Mouse (Mus musculus): Measurements from ENCODE around the gene Iqsec1. TPM values are rescaled to one million over a fixed set of nuclear protein-coding genes. Genes with fewer than 3 reads are reported as not detected.

The Iqsec1 gene
- polyA plus RNA-seq, 1 experiment = 41.7 TPM

DNA sequence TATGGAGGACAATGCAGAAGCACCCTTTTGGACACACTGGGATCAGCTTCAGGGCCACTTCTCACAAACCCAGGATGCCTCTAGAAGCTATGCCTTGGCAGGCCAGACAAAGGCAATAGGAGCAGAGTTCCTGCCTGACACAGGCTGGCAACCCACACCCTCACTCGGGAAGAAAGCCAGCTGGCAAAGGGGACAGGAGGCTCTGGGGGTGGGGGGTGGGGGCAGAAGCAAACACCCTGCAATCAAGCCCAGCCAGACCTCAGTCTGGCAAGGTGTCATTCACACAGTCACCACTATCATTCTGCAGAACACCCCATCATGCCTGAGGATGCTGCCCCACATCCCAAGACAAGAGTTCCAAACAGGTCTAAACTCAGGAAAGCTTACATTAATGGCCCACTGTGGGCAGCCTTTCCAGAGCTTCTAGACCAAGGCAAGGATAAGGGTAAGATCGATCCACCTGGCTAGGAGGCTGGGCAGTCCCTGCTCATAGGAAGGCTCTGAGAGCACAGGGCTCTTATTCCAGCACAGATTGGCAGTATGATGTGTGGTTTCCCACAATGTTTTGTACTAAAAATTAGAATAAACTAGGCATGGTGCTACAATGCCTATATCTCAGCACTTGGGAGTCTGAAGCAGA lies 283.7 kb downstream of the Iqsec1 start:
- Histone ChIP-seq H3K27me3 (ENCODE audit: control insufficient read depth, insufficient read depth, low read length, poor library complexity, severe bottlenecking) (no peaks in the 10 kb centered on the region), H3K4me1 (ENCODE audit: control insufficient read depth, insufficient read depth, low read length) (no peaks in the 10 kb centered on the region), H3K4me3 (ENCODE audit: low read depth, low read length) (no peak overlapping the region), H3K27ac (ENCODE audit: insufficient read depth, low read length) (no peak overlapping the region), H3K9ac (ENCODE audit: low read depth, poor library complexity, severe bottlenecking) (no peak overlapping the region), H3K9me3 (replicated peaks; ENCODE audit: control insufficient read depth, insufficient read depth, low read length, poor library complexity, severe bottlenecking) (no peaks in the 10 kb centered on the region), H3K36me3 (ENCODE audit: control insufficient read depth, insufficient read depth, low read length, poor library complexity, severe bottlenecking) (no peaks in the 10 kb centered on the region)
- no peak for TF ChIP-seq EP300 (IDR thresholded peaks at IDR 0.05; ENCODE audit: insufficient read depth, low read depth, low read length)
- TF ChIP-seq POLR2A (IDR thresholded peaks at IDR 0.05; ENCODE audit: insufficient read depth, low read length) = no peak
- no peak for TF ChIP-seq CTCF (IDR thresholded peaks at IDR 0.05; ENCODE audit: low read depth, low read length)

DNA sequence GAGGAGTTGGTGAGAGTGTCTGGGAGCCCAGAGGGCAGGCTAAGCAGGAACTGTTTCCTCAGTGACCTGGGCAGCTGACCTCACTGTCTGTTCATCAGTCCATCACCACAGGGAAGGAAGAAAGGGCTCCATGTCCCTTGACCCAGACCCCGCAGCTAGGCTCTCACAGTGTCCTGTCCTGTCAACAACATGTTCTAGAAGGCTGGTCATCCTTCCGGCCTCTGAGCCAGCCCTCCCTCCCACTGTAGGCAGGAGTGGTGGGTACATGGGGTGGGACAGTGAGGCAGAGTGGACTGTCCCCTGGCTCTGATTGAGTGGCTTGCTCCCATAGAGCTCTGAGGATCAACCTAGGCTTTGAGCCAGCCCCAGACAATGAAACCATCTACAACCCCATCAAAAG lies 284.7 kb downstream of the Iqsec1 start:
- Histone ChIP-seq H3K27me3 (ENCODE audit: control insufficient read depth, insufficient read depth, low read length, poor library complexity, severe bottlenecking) (no peaks in the 10 kb centered on the region), H3K9me3 (replicated peaks; ENCODE audit: control insufficient read depth, insufficient read depth, low read length, poor library complexity, severe bottlenecking) (no peaks in the 10 kb centered on the region), H3K4me1 (ENCODE audit: control insufficient read depth, insufficient read depth, low read length) (no peaks in the 10 kb centered on the region), H3K4me3 (ENCODE audit: low read depth, low read length) (no peak overlapping the region), H3K36me3 (ENCODE audit: control insufficient read depth, insufficient read depth, low read length, poor library complexity, severe bottlenecking) (no peaks in the 10 kb centered on the region), H3K27ac (ENCODE audit: insufficient read depth, low read length) (no peak overlapping the region), H3K9ac (ENCODE audit: low read depth, poor library complexity, severe bottlenecking) (no peak overlapping the region)
- no peak for TF ChIP-seq EP300 (IDR thresholded peaks at IDR 0.05; ENCODE audit: insufficient read depth, low read depth, low read length)
- no peak for TF ChIP-seq POLR2A (IDR thresholded peaks at IDR 0.05; ENCODE audit: insufficient read depth, low read length)
- TF ChIP-seq CTCF (IDR thresholded peaks at IDR 0.05; ENCODE audit: low read depth, low read length) = no peak

DNA sequence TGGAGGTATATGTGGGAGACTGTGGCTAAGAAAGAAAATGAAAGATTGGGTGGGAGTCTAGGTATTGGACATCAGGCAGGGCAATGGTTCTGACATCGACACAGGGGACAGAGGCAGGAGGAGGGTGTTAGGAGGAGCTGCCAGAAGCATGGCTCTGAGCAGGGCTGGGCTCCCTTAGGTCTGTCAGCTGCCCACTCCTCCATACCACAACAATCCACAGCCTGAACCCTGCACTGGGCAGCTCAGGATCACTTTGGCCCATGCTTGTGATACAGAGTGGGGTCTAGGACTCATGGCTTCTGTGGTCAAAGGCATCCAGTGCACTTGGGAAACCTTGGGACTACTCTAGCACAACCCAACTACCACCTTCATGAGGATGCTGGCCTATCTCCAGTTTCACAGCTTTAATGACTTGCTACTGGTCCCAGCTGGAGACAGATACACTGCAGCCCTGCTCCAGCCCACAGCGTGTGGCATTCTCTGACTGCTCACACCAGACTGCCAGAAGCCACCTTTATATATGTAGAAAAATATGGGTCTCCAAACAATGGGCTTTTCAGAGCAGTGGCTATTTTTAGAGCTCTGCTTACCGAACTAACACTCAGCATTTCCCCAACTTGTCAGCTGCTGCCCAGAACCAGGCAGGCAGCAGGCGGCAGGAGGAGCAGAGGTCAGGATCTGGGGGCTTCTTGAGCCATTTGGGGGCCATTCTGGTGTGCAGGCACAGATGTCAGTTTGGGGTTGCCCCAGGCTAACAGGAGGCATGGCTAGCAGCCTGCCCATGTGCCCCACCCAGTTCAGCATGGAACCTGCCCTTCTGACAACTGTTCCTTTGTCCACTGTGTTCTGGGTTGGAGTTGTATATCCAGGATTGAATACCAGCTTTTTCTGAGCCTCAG lies 285.4 kb downstream of the Iqsec1 start:
- H3K27me3 ChIP-seq (ENCODE audit: control insufficient read depth, insufficient read depth, low read length, poor library complexity, severe bottlenecking) = no peaks in the 10 kb centered on the region
- no peak overlapping the region for H3K9ac ChIP-seq (ENCODE audit: low read depth, poor library complexity, severe bottlenecking)
- H3K36me3 ChIP-seq (ENCODE audit: control insufficient read depth, insufficient read depth, low read length, poor library complexity, severe bottlenecking) = no peaks in the 10 kb centered on the region
- no peaks in the 10 kb centered on the region for H3K4me1 ChIP-seq (ENCODE audit: control insufficient read depth, insufficient read depth, low read length)
- no peak overlapping the region for H3K4me3 ChIP-seq (ENCODE audit: low read depth, low read length)
- TF ChIP-seq POLR2A (IDR thresholded peaks at IDR 0.05; ENCODE audit: insufficient read depth, low read length) = no peak
- TF ChIP-seq CTCF (IDR thresholded peaks at IDR 0.05; ENCODE audit: low read depth, low read length) = no peak
- TF ChIP-seq EP300 (IDR thresholded peaks at IDR 0.05; ENCODE audit: insufficient read depth, low read depth, low read length) = no peak
- H3K9me3 ChIP-seq (replicated peaks; ENCODE audit: control insufficient read depth, insufficient read depth, low read length, poor library complexity, severe bottlenecking) = no peaks in the 10 kb centered on the region
- no peak overlapping the region for H3K27ac ChIP-seq (ENCODE audit: insufficient read depth, low read length)

DNA sequence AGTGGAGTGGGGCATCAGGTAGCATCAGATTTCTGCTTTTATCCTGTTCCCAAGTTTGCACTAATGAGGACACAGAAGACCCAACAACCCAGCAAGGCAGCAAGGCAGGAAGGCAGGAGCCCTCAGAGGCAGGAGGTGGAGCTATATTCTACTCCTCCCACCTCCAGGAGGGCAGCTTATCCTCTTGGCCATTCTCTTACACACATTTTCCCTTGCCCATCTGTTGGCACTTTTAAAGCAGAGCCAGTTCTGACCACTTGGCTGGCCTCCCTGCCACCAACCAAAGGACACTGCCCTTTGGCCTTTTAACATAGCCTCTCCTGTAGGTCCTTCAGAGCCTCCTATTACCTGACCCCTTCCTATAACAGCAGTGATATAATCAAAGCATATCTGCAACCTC lies 286.3 kb downstream of the Iqsec1 start:
- H3K9ac ChIP-seq (ENCODE audit: low read depth, poor library complexity, severe bottlenecking) = no peak overlapping the region
- no peak overlapping the region for H3K4me3 ChIP-seq (ENCODE audit: low read depth, low read length)
- H3K36me3 ChIP-seq (ENCODE audit: control insufficient read depth, insufficient read depth, low read length, poor library complexity, severe bottlenecking) = no peaks in the 10 kb centered on the region
- H3K27me3 ChIP-seq (ENCODE audit: control insufficient read depth, insufficient read depth, low read length, poor library complexity, severe bottlenecking) = no peaks in the 10 kb centered on the region
- H3K4me1 ChIP-seq (ENCODE audit: control insufficient read depth, insufficient read depth, low read length) = no peaks in the 10 kb centered on the region
- TF ChIP-seq POLR2A (IDR thresholded peaks at IDR 0.05; ENCODE audit: insufficient read depth, low read length) = no peak
- H3K27ac ChIP-seq (ENCODE audit: insufficient read depth, low read length) = no peak overlapping the region
- H3K9me3 ChIP-seq (replicated peaks; ENCODE audit: control insufficient read depth, insufficient read depth, low read length, poor library complexity, severe bottlenecking) = no peaks in the 10 kb centered on the region

DNA sequence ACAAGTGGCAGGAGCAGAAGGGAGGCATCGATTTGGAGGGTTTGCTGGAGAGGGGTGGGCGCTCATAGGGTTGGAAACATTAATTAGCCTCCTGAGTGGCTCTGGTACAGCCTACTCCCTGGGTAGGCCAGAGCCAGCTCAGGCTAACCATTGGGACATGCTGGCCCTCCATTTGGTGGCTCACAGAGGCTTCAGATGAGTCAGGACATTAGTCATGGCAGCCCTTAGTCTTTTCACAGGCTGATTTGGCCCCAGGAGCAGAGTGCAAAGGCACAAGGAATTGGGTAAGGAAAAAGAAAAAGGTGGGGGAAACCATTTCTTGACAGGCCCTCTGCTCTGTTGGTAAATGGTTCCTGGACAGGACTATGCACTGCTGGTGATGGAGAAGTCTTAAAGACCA lies 287.1 kb downstream of the Iqsec1 start:
- Histone ChIP-seq H3K4me1 (ENCODE audit: control insufficient read depth, insufficient read depth, low read length) (no peaks in the 10 kb centered on the region), H3K4me3 (ENCODE audit: low read depth, low read length) (no peak overlapping the region), H3K36me3 (ENCODE audit: control insufficient read depth, insufficient read depth, low read length, poor library complexity, severe bottlenecking) (no peaks in the 10 kb centered on the region), H3K27me3 (ENCODE audit: control insufficient read depth, insufficient read depth, low read length, poor library complexity, severe bottlenecking) (no peaks in the 10 kb centered on the region), H3K9me3 (replicated peaks; ENCODE audit: control insufficient read depth, insufficient read depth, low read length, poor library complexity, severe bottlenecking) (no peaks in the 10 kb centered on the region), H3K9ac (ENCODE audit: low read depth, poor library complexity, severe bottlenecking) (no peak overlapping the region), H3K27ac (ENCODE audit: insufficient read depth, low read length) (no peak overlapping the region)
- no peak for TF ChIP-seq CTCF (IDR thresholded peaks at IDR 0.05; ENCODE audit: low read depth, low read length)
- TF ChIP-seq POLR2A (IDR thresholded peaks at IDR 0.05; ENCODE audit: insufficient read depth, low read length) = no peak
- TF ChIP-seq EP300 (IDR thresholded peaks at IDR 0.05; ENCODE audit: insufficient read depth, low read depth, low read length) = no peak

DNA sequence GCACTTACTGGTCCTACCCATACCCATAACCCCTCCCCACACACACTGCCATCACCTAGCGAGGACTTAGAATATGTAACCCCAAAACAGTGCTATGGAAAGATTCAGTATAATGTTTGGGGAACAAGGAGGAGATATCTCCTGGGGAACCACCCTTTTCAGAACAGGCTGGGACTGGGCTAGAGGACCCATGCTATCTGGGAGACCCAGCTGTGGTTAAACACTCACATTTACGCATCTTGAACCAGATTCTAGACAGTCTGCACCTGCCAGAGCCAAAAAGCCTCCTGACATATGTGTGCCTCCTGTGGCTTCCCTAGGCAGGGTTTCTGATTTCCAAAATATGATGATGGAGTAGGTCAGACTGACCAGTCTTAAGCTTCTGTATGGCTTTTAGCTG lies 287.7 kb downstream of the Iqsec1 start:
- Histone ChIP-seq H3K27me3 (ENCODE audit: control insufficient read depth, insufficient read depth, low read length, poor library complexity, severe bottlenecking) (no peaks in the 10 kb centered on the region), H3K36me3 (ENCODE audit: control insufficient read depth, insufficient read depth, low read length, poor library complexity, severe bottlenecking) (no peaks in the 10 kb centered on the region), H3K27ac (ENCODE audit: insufficient read depth, low read length) (no peak overlapping the region), H3K9me3 (replicated peaks; ENCODE audit: control insufficient read depth, insufficient read depth, low read length, poor library complexity, severe bottlenecking) (no peaks in the 10 kb centered on the region), H3K9ac (ENCODE audit: low read depth, poor library complexity, severe bottlenecking) (no peak overlapping the region), H3K4me1 (ENCODE audit: control insufficient read depth, insufficient read depth, low read length) (no peaks in the 10 kb centered on the region), H3K4me3 (ENCODE audit: low read depth, low read length) (no peak overlapping the region)
- TF ChIP-seq EP300 (IDR thresholded peaks at IDR 0.05; ENCODE audit: insufficient read depth, low read depth, low read length) (no peak), CTCF (IDR thresholded peaks at IDR 0.05; ENCODE audit: low read depth, low read length) (no peak), POLR2A (IDR thresholded peaks at IDR 0.05; ENCODE audit: insufficient read depth, low read length) (no peak)
